Mouse (Mus musculus): Measurements from ENCODE around the gene Hist1h2ah.

GRCm38 (mm10) chr13:22021581-22021980, 13.8 kb downstream of the Hist1h2ah start:
- TF ChIP-seq POLR2A (IDR thresholded peaks at IDR 0.05; ENCODE audit: control insufficient read depth, extremely low read depth, insufficient read depth, low read length, poor library complexity) (no peak), CTCF (IDR thresholded peaks at IDR 0.05; ENCODE audit: borderline replicate concordance, control insufficient read depth, extremely low read depth, insufficient read depth, low read length, poor library complexity) (no peak)

Data from thymus, adult 2 months (tissue).